Mouse (Mus musculus) fat pad, adult 2 months (tissue): ENCODE measurements at regions not wholly inside any gene's neighbourhood (a gene's known extent, or its start where the extent isn't known, plus 50 kb on each side); places are given as distances from the start of the nearest gene placed in this dataset.

ENCODE experiments used
- DNase-seq: peaks from one replicate; pipeline ENCODE4 v3.0.0-alpha.2; 2011; ENCODE audit warnings: low read depth, low spot score; ENCODE audit errors: extremely low read depth

DNA sequence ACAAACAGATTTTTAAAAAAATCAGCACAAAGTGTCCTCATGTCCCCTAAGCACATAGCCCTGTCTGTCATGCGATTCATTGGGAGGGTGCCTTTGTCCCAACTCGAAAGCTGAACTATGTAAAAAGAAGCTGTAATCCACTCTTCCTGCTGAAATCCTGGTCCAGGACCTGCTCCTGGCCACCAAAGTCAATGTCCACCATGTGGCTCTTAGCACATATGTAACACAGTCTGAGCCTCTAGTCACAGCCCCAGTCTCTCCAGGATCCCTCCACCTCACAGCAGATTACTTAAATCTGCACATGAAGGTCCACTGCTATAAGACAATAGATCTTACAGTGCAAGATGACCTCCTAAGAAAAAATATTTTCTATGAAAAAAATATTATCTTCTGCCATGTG, 108.5 kb upstream of the Fam19a5 start:
- no peak for DNase-seq

GRCm38 (mm10) chr15:87437611-87438010, 106.5 kb upstream of the Fam19a5 start:
- no peak for DNase-seq

DNA sequence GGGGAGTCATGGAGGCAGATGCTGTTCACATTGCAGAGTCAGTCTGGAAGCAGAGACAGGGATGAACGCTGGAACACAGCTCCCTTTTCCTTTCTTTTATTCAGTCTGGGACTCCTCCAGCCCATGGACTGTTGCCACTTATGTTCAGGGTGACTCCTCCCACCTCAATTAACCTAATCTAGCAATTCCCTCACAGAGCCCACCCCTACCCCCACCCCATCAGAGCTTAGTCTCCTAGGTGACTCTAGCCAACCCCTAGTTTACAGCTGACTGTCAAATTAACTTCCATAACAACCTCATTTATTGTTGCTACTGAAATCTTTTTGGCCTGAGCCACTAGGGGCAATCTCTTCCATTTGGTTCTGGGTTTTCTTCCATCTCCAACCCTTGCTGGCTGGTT, 85.2 kb upstream of the Fam19a5 start:
- no peak for DNase-seq

DNA sequence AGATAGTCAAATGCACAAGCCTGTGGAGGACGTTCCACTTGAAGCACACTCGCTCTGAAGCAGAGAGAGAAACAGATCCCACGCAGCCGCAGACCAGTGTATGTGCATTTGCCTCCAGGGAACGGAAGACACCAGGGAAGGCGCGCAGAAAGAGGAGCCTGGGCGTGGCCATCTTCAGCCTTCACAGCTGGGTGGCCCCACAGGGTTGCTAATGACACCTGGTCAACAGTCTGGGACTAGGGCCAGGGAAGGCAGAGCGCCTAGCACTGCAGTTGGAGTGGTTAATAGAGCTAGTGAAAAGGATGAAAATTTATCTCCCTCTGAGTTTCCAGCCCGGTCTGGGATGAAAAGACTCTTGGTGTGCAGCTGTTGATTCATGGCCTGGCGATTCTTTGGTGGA, 67.9 kb upstream of the Fam19a5 start:
- DNase-seq: no peak

- DNase-seq: no peak
These were observed 67.1 kb upstream of the Fam19a5 start for GRCm38 (mm10) chr15:87476862-87477490.

GRCm38 (mm10) chr15:87480758-87481157, 63.3 kb upstream of the Fam19a5 start:
- DNase-seq: no peak
